ENCODE assay signal across 10 mouse cellular contexts in the genomic region with DNA sequence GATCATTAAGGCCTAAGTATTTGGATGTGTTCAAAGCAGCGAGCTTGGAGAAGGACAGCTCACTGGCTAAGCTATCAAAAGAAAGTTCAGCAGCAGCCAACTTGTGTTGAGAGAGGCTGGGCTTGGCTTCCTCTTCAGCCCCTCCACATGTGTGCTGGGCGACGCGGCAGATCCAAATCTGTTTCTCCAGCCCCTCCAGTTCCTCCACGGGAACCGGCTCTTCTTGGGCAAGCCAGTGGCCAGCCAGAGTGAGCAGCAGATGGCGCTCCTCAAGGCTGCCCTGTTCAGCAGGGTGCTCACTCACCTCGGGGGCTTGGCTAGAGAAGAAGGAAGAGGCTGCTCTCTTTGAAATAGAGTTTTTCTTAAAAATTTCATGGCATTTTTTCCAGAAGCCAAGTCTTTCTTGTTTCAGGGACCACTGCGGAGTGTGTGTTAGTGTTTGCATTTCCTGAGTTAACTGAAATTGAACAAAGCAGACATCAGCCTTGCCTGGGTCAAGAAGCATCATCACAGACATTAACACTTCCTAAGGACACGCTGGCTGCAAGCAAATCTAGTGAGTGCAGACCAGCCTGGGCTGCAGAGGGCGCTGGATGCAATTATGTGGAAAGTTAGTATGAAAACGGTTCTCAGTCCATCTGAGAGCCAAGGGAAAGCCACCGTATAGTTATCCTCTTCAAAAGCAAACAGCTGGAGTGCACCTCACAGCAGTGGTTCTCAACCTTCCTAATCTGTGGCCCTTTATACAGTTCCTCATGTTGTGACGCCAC. TPM values are rescaled to one million over a fixed set of nuclear protein-coding genes. Genes with fewer than 3 reads are reported as not detected.
A peak's percentile ranks its signal among the peaks of the same experiment; 100 is the strongest.
DNase-seq lines count a peak whose midpoint lies in the region; ATAC-seq and TF ChIP-seq lines count a peak whose summit lies in the region.
"Had no signal": no experiment of that assay in that cellular context is flagged by ENCODE, and none has a peak within 500 bp of the region (broad histone marks: within the 10 kb centered on the region; RNA-seq: fewer than 3 reads in every experiment).

No protein-coding gene starts in this region.

- H3K9ac ChIP-seq in kidney, postnatal 0 days (ENCODE audit: low read depth, low read length), result no peak overlapping the region
- no peak overlapping the region for H3K9ac ChIP-seq in kidney, embryonic 14.5 days (ENCODE audit: low read depth, low read length)
- H3K9ac ChIP-seq: limb, embryonic 12.5 days had no signal

- H3K36me3 ChIP-seq in kidney, postnatal 0 days (ENCODE audit: insufficient read depth, low read length), result peaks cover 12% of the 10 kb centered on the region; the same call in 1 of the 2 replicates
- H3K36me3 ChIP-seq in kidney, embryonic 14.5 days (ENCODE audit: control insufficient read depth, insufficient read depth, low read length), result peaks cover 26% of the 10 kb centered on the region

- H3K4me2 ChIP-seq in kidney, postnatal 0 days (ENCODE audit: low read length), result no peak overlapping the region
- no peak overlapping the region for H3K4me2 ChIP-seq in kidney, embryonic 14.5 days (replicated peaks; ENCODE audit: low read depth, low read length)
- H3K4me2 ChIP-seq: limb, embryonic 12.5 days had no signal

- peak; percentile 16 for DNase-seq in adrenal gland, adult 2 months
- no peak for DNase-seq in adrenal gland, postnatal 4 days (ENCODE audit: low spot score in 2 of 2)
- DNase-seq in kidney, postnatal 0 days (ENCODE audit: low spot score), result peak; percentile 38
- peak; percentile 18 for DNase-seq in thymus, postnatal 14 days
- no peak for DNase-seq in thymus, postnatal 25 days

- H3K27me3 ChIP-seq in kidney, postnatal 0 days (ENCODE audit: insufficient read depth, low read length), result no peaks in the 10 kb centered on the region
- no peaks in the 10 kb centered on the region for H3K27me3 ChIP-seq in kidney, embryonic 14.5 days (ENCODE audit: control insufficient read depth, insufficient read depth, low read length)
- H3K27me3 ChIP-seq: limb, embryonic 12.5 days had no signal

- H3K4me3 ChIP-seq in kidney, postnatal 0 days (replicated peaks; ENCODE audit: low read depth, low read length), result no peak overlapping the region
- H3K4me3 ChIP-seq in kidney, embryonic 14.5 days (ENCODE audit: low read length), result no peak overlapping the region
- H3K4me3 ChIP-seq: erythroblast, embryonic 14.5 days; limb, embryonic 12.5 days had no signal

- peak; percentile 53 for TF ChIP-seq CTCF in kidney, postnatal 0 days (IDR thresholded peaks at IDR 0.05; ENCODE audit: low read depth)

- 45% methylated on average over 14 of the region's 14 CpGs for WGBS in kidney, postnatal 0 days
- WGBS in kidney, embryonic 14.5 days, result 51% methylated on average over 14 of the region's 14 CpGs

- no peak for ATAC-seq in kidney, postnatal 0 days (replicated peaks; ENCODE audit: low FRiP score, low read depth)
- ATAC-seq in kidney, embryonic 14.5 days (ENCODE audit: low FRiP score, low TSS enrichment), result no peak
- ATAC-seq in megakaryocyte, adult 5-6 weeks (ENCODE audit: poor library complexity, severe bottlenecking), result 0 out of 2 replicates have a peak, but pooled peaks have one; percentile 37
- ATAC-seq in inflammation-experienced regulatory T-cells, adult 6 months, result no peak

- no peaks in the 10 kb centered on the region for H3K9me3 ChIP-seq in kidney, postnatal 0 days (replicated peaks; ENCODE audit: low read length)
- no peaks in the 10 kb centered on the region for H3K9me3 ChIP-seq in kidney, embryonic 14.5 days (ENCODE audit: control insufficient read depth, low read length)
- H3K9me3 ChIP-seq: limb, embryonic 12.5 days had no signal

- no peaks in the 10 kb centered on the region for H3K4me1 ChIP-seq in kidney, postnatal 0 days (replicated peaks; ENCODE audit: insufficient read depth, low read length)
- H3K4me1 ChIP-seq in kidney, embryonic 14.5 days (ENCODE audit: control insufficient read depth, insufficient read depth, low read length), result no peaks in the 10 kb centered on the region
- H3K4me1 ChIP-seq: limb, embryonic 12.5 days had no signal

- H3K27ac ChIP-seq in kidney, postnatal 0 days, result no peak overlapping the region
- H3K27ac ChIP-seq in kidney, embryonic 14.5 days (ENCODE audit: low read depth, low read length), result no peak overlapping the region
- H3K27ac ChIP-seq: limb, embryonic 12.5 days had no signal

RNA-seq across cellular contexts. Expression of a gene that starts 37.0 kb away (rescaled TPM):
- total RNA-seq in adrenal gland, adult 2 months (2021), result 10 to 100 TPM; 15.7 to 21.1 TPM
- 6.0 and 7.8 TPM in 2 replicates for polyA plus RNA-seq in adrenal gland, adult 2 months (2012; rRNA removed)
- total RNA-seq in adrenal gland, postnatal 4 days (2021), result 10 to 100 TPM; 20.9 to 22.9 TPM
- 11.1 and 11.8 TPM in 2 replicates for polyA plus RNA-seq in kidney, postnatal 0 days (2015; fragmentation: Nextera tagmentation; extraction: Ambion mirVana)
- polyA plus RNA-seq in kidney, embryonic 14.5 days (2014; fragmentation: Nextera tagmentation; extraction: Ambion mirVana), result 12.6 and 14.9 TPM in 2 replicates
- total RNA-seq in megakaryocyte, adult 5-6 weeks (2015), result 14.5 and 15.3 TPM in 2 replicates
- 16.4 and 17.2 TPM in 2 replicates for total RNA-seq in megakaryocyte, adult 5-6 weeks (2017)
- polyA plus RNA-seq in inflammation-experienced regulatory T-cells, adult 6 months (2017; shearing (Covaris generic)), result 1 to 10 TPM; 2.7 to 4.4 (median 3.1) TPM

RNA-seq across cellular contexts. Expression of a gene that starts 52.8 kb away (rescaled TPM):
- 10 to 100 TPM; 17.1 to 17.6 TPM for total RNA-seq in adrenal gland, adult 2 months (2021)
- polyA plus RNA-seq in adrenal gland, adult 2 months (2012; rRNA removed), result 5.4 and 6.2 TPM in 2 replicates
- 10 to 100 TPM; 19.5 to 22.3 TPM for total RNA-seq in adrenal gland, postnatal 4 days (2021)
- 6.0 TPM in 2 replicates for polyA plus RNA-seq in kidney, postnatal 0 days (2015; fragmentation: Nextera tagmentation; extraction: Ambion mirVana)
- 6.0 and 12.8 TPM in 2 replicates for polyA plus RNA-seq in kidney, embryonic 14.5 days (2014; fragmentation: Nextera tagmentation; extraction: Ambion mirVana)
- 11.2 TPM in 2 replicates for total RNA-seq in megakaryocyte, adult 5-6 weeks (2015)
- 14.8 and 15.3 TPM in 2 replicates for total RNA-seq in megakaryocyte, adult 5-6 weeks (2017)
- polyA plus RNA-seq in inflammation-experienced regulatory T-cells, adult 6 months (2017; shearing (Covaris generic)), result 1 to 10 TPM; 5.6 to 6.8 (median 6.3) TPM

Comparison
In these comparisons a context has a peak if more than half of its experiments do, and no peak if none do; other contexts are left out.
1. DNase-seq: peak in adrenal gland, adult 2 months (single experiment), kidney, postnatal 0 days (single experiment) and thymus, postnatal 14 days (single experiment); none in adrenal gland, postnatal 4 days (0 of 2) and thymus, postnatal 25 days (single experiment).